Mouse (Mus musculus) heart, adult 18-20 months (tissue): ENCODE measurements at regions not wholly inside any gene's neighbourhood (a gene's known extent, or its start where the extent isn't known, plus 50 kb on each side); places are given as distances from the start of the nearest gene placed in this dataset.
A peak's percentile ranks its signal among the peaks of the same experiment; 100 is the strongest.

Source experiments
- DNase-seq, 2 experiments: peaks; one replicate each; pipeline ENCODE4 v3.0.0; 2021 to 2022; ENCODE audit warnings: mixed read lengths in 1 of 2

- no peak for DNase-seq
Measured at GRCm38 (mm10) chr13:11490766-11491165, 616.0 kb downstream of the Ryr2 start.

- DNase-seq = peak; percentile 24 to 31
Measured at GRCm38 (mm10) chr13:11483142-11483541, 623.6 kb downstream of the Ryr2 start.

DNA sequence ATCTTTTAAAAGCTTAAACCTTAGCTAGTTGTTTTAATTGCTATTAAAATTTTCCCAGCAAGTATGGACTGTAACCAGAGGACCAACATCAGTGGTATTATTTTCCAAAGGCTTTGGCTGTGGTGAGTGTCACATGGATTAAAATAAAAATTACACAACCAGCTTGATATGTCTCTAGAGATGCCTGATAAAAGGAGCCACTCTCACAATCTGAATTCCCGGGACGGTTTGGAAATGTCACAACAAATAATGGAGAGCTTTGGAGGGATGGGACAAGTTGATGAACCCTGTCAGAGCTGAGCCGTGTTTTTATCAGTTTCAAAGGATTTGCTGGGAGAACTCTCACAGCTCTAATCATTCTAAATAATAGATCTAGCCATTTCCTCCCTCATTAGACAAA lies 624.0 kb downstream of the Ryr2 start:
- DNase-seq = peak; percentile 42 to 45

DNA sequence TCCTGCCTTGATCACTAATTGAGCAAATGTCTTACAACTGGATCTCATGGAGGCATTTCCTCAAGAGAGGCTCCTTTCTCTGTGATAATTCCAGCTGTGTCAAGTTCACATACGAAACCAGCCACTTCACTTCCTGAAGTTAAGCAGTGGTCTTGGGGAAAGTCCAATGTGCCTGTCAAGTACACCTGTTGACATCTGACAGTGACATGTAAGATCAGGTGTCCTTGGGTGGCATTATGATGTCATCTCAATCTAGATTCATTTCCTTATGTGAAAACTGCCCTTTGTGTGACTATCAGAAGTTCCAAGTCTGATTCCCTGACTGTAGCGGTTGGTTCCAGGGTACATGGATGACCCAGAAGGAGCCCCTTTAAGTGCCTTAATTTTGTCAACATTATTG lies 646.5 kb downstream of the Ryr2 start:
- DNase-seq = no peak

DNA sequence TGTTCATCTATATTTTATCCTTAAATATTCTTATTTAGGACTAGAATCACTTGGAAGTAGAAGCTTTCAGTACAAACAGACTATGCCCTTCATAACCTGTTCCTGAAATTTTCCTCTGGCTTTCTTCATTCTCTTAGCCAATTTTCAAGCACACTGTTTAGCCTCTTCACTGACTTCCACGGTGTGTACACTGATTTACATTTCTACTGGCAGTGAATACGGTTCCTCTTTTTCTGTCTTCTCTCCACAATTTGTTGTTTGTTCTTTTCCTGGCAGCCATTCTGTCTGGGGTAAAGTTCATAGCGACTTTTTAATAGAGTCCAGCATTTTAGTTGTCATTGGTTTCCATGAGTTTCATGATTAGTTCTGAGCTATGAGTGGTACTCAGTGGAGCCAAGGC lies 651.6 kb downstream of the Ryr2 start:
- no peak for DNase-seq

- no peak for DNase-seq
Measured at GRCm38 (mm10) chr13:11452448-11452847, 654.3 kb downstream of the Ryr2 start.

GRCm38 (mm10) chr13:11432465-11433339 lies 674.0 kb downstream of the Ryr2 start:
- peak; percentile 40 to 48 for DNase-seq

GRCm38 (mm10) chr13:11426820-11427219 lies 679.9 kb downstream of the Ryr2 start:
- no peak for DNase-seq

DNA sequence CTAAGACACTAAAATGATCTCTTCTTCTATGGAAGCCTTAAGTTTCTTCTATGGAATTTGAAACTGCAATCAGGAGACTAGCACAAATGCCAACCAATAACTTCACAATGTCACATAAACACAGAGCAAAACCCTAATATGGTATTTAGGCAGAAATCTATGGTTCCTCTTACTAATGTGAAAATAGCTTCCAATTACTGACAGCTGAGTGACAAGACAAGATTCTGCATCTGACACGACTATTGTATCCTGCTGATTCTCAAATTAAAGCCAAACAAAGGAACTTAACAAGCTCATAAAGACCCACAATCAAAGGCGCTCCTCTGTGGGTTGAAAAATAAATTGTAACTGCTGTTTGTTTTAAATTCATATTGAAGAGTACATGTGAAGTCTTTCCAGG lies 714.7 kb downstream of the Ryr2 start:
- DNase-seq = no peak

DNA sequence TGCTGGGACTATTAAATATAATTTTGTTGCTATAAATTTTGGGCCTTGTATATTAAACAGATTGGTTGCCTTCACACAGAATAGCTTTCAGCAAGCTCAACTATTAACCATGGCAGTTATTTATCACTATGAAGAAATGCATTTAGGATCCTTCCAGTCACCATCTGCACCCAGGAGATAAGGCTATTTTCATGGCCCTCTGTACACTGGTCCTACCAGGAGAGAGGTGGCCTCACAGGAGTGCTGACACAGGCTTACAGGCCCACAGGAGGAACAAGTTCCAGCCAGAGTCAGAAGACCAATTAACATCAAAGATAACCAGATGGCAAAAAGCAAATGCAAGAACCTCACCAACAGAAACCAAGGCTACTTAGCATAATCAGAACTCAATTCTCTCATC lies 731.3 kb downstream of the Ryr2 start:
- DNase-seq = no peak

GRCm38 (mm10) chr13:11369456-11369855 lies 737.3 kb downstream of the Ryr2 start:
- DNase-seq = no peak

- no peak for DNase-seq
Measured at GRCm38 (mm10) chr13:11362872-11363271, 743.9 kb downstream of the Ryr2 start.

DNA sequence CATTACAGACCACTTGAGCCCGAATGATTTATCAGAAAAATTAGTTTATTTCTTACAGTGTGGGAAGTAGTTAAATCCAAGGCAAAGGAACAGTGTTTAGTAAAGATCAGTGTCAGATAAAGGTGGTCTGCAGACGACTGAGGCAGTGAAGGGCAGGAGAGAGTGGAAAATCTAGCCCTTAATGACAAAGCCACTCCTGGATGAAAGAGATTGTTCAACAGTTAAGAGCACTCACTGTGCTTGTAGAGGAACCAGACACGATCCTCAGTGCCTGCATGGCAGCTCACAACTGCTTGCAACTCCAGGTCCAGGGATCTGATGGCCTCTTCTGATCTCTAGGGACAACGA lies 758.3 kb downstream of the Ryr2 start:
- no peak for DNase-seq

DNA sequence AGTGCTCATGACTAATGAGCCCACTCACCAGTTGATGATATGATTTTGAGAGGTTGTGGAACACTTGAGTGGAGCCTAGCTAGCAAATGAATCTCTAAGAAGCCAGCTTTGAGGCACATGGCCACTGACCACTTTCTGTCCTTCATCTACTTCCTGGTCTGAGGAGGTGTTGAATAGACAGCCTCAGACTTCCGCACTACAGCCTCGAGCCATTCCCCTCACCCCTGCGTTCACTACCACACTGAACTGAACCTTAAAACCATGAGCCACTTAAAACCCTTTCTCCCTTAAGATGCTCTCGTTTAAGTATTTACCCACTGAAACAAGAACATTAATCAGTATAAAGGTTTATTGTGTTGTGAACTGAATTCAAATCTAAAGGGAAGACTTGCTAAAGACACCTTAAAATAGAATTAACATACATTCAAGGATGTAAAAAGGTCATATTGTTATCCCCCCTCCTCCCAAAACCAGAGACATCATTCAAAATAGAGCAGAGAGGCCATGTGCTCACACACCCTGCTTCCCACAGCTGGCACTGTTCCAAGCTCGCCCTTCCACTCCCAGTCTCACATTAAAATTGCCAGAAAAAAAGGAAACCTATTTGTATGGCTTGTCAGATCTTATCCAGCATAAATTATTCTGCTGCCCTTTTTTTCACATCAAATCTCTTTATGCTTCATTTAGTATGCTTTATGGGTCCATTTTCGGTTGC lies 758.8 kb downstream of the Ryr2 start:
- DNase-seq = no peak

DNA sequence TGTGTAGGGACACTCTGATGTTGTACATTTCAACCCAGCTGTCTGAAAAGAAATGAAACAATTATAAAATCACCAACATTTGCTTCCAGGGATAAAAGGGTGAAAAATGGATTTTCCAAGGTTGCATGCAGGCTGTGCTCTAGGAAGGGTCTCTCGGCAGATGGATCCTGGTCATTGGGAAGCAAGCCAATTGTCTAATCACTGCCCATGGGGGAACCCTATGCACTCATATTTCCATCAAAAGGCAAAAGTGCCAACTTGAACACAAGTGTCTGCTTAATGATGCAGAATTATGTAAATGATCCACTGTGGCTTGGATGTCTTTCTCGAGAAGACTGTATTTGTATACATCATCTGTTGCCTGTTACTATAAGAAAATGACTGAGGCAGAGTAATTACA lies 762.2 kb downstream of the Ryr2 start:
- no peak for DNase-seq

DNA sequence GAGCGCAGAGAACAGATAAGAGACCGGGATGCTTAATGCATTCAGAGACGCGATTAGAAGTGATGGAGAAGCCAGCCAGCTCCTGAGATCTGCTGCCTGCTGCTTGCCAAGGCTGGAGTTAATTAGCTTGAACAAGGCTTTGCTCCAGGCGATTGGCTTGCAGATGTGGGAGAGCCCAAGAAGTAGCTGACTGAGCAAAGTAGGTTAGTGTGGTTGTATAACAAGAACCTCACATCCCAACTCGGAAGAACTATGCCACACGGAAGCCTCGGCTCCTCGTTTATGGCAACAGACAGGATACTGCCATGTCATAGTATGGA lies 768.5 kb downstream of the Ryr2 start:
- DNase-seq = peak; percentile 5 to 17

DNA sequence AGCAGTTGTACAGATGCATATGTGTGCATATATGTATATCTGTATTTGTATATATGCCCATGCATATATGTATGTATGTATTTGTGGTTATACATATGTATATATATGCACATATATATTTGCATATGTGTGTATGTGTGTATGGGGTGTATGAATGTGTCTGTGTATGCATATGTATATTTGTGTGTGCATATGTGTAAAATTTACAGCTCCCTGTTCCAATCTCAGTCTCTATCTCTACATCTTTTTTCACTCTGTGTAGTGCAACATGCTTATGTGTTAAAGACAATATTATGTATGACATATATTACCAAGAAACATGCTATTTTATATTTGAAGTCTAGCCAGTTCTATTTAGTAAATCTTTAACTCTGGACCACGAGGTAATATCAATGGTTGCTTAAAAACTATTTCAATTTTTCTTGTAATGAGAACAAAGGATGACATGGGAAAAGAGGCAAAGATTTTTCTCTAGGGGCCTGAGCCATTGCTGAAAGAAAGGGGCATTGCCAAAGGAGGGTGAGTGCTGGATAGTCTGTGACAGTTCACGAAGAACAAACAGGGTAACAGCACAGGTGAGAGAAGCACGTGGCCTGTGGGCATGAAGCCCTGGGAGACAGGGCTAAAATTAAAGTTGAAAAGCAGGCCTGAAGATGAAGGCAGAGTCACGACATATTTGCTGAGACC lies 769.0 kb downstream of the Ryr2 start:
- no peak for DNase-seq

- DNase-seq = no peak
Measured at GRCm38 (mm10) chr13:11336958-11337357, 769.8 kb downstream of the Ryr2 start.

- peak; percentile 8 to 17 for DNase-seq
Measured at GRCm38 (mm10) chr13:11331991-11332390, 774.8 kb downstream of the Ryr2 start.

DNA sequence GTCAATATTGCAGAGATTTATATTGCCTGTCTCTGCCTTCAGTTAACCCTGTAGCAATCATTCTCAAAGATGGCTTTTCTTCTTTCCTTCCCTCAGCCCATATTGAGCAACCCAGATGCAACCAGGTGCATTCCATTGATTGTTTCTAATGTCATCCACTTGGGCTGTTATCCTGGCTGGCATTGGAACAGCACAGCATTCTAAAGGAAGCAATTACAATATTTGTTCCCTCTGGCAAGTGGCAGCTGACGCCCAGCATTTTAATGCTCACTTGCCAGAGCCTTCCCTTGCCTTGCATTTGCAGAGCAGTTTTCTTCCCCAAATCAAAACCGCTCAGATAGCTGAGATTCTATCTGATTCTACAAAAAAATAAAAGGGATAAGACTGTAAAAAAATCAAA lies 798.0 kb downstream of the Ryr2 start:
- no peak for DNase-seq

- no peak for DNase-seq
Measured at GRCm38 (mm10) chr13:11295493-11295892, 811.3 kb downstream of the Ryr2 start.

DNA sequence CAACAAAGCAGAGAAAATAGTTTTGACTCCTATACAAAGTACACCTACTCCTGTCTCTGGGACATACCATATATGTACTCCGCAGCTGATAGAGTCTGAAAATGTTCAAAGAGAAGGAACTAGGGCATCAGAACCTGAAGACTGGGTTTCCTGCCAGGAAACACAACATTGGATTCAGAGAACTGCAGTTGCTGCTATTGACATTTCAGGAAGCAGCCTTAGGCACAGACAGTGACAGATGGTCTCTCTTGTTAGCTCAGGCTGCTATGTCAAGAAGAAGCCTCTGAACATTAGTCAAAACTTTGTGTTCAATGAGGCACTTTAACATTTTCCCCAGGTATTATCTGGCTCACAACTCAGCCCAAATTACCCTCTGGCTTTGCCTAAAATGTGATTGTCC lies 812.1 kb downstream of the Ryr2 start:
- DNase-seq = no peak

DNA sequence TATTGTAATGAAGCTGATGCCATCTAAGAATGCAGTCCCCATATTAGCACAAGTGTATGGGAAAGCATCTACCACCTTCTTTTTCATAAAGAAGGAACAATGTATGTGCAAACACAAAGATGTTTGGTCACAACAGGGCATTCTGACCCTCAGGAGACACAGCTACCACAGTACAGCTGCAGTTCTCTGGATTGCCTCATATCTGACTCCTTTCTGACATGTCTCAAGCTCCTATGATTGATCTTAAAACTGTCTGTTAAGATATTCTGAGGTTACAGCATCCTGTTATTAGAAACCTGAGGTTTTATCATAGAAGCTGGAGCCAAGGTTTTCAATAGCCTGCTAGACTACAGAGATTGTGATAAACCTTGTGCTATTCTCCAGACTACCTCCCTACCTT lies 813.0 kb downstream of the Ryr2 start:
- DNase-seq = no peak
